Mouse (Mus musculus) heart, embryonic 11.5 days (tissue): ENCODE data around the gene Ifitm10. TPM values are rescaled to one million over a fixed set of nuclear protein-coding genes. Genes with fewer than 3 reads are reported as not detected.

Experiments
- ATAC-seq: fragments of 200-750 bp; cut with Nextera tagmentation; replicated peaks from 2 replicates; pipeline ENCODE4 v1.8.0; 2017; ENCODE audit warnings: moderate library complexity; ENCODE audit not compliant: insufficient number of reproducible peaks, low FRiP score, low TSS enrichment
- H3K27ac ChIP-seq: fragments of 300-500 bp; sonication (generic); 2 replicates; pipeline ENCODE4 v1.5.1; 2014; ENCODE audit warnings: mild to moderate bottlenecking, low read depth, low read length
- H3K27me3 ChIP-seq: fragments of 300-500 bp; sonication (generic); 2 replicates; pipeline ENCODE4 v1.6.1; 2014; ENCODE audit warnings: mild to moderate bottlenecking, low read length, mixed read lengths; ENCODE audit not compliant: control insufficient read depth, insufficient read depth
- H3K36me3 ChIP-seq: fragments of 300-500 bp; sonication (generic); 2 replicates; pipeline ENCODE4 v1.6.1; 2014; ENCODE audit warnings: mild to moderate bottlenecking, low read length, moderate library complexity, mixed read lengths; ENCODE audit not compliant: control insufficient read depth, insufficient read depth
- H3K4me1 ChIP-seq: fragments of 300-500 bp; sonication (generic); 2 replicates; pipeline ENCODE4 v1.6.1; 2014; ENCODE audit warnings: low read length; ENCODE audit not compliant: control insufficient read depth, insufficient read depth
- H3K4me2 ChIP-seq: fragments of 300-500 bp; sonication (generic); 2 replicates; pipeline ENCODE4 v1.6.1; 2014; ENCODE audit warnings: mild to moderate bottlenecking, moderate library complexity
- H3K4me3 ChIP-seq: fragments of 300-500 bp; sonication (generic); 2 replicates; pipeline ENCODE4 v1.5.1; 2014; ENCODE audit warnings: low read depth, low read length
- H3K9ac ChIP-seq: fragments of 300-500 bp; sonication (generic); 2 replicates; pipeline ENCODE4 v1.6.1; 2014; ENCODE audit warnings: mild to moderate bottlenecking, low read depth, low read length, moderate library complexity
- H3K9me3 ChIP-seq: fragments of 300-500 bp; sonication (generic); replicated peaks from 2 replicates; pipeline ENCODE4 v1.6.1; 2016; ENCODE audit warnings: low read length; ENCODE audit not compliant: control insufficient read depth
- WGBS: fragments of 180-500 bp; shearing (Covaris S2); extraction: QIAGEN DNeasy Blood & Tissue Kit; methylation state at CpG from one replicate; pipeline ENCODE4 v1.1.7; 2014; ENCODE audit not compliant: insufficient replicate concordance; 5-methylcytosine and 5-hydroxymethylcytosine counted together
- polyA plus RNA-seq: library from polyadenylated mRNA; unstranded; fragments of >200 nt; fragmentation: Nextera tagmentation; extraction: Ambion mirVana; gene quantifications from 2 replicates; pipeline ENCODE4 v1.2.1, GENCODE M21; 2014

Gene Ifitm10
- polyA plus RNA-seq, 1 experiment from 2014 or later = 7.6 TPM

- Histone ChIP-seq H3K9me3 (no peaks in the 10 kb centered on the region), H3K27ac (no peak overlapping the region), H3K4me2 (no peak overlapping the region), H3K4me1 (peaks cover 28% of the 10 kb centered on the region), H3K4me3 (no peak overlapping the region), H3K9ac (no peak overlapping the region), H3K27me3 (peaks cover 5% of the 10 kb centered on the region; the same call in 1 of the 2 replicates), H3K36me3 (peaks cover 47% of the 10 kb centered on the region)
- no peak for ATAC-seq
- 80% methylated on average over 4 of the region's 4 CpGs for WGBS
These were observed 2.5 kb upstream of the Ifitm10 start for GRCm38 (mm10) chr7:142376096-142376495.

- H3K9me3 ChIP-seq = no peaks in the 10 kb centered on the region
- ATAC-seq = no peak
- peaks cover 30% of the 10 kb centered on the region for H3K4me1 ChIP-seq
- WGBS = 78% methylated on average over 6 of the region's 6 CpGs
- 0 out of 2 replicates have a peak overlapping the region, but pooled peaks have one; percentile 3 for H3K9ac ChIP-seq
- H3K4me3 ChIP-seq = no peak overlapping the region
- no peak overlapping the region for H3K27ac ChIP-seq
- no peak overlapping the region for H3K4me2 ChIP-seq
- H3K27me3 ChIP-seq = peaks cover 5% of the 10 kb centered on the region; the same call in 1 of the 2 replicates
- peaks cover 40% of the 10 kb centered on the region for H3K36me3 ChIP-seq
These were observed 1.7 kb upstream of the Ifitm10 start for GRCm38 (mm10) chr7:142375261-142375724.

GRCm38 (mm10) chr7:142374413-142375015 lies 961 bp upstream of the Ifitm10 start:
- H3K27ac ChIP-seq = no peak overlapping the region
- no peak overlapping the region for H3K9ac ChIP-seq
- WGBS = 78% methylated on average over 5 of the region's 5 CpGs
- H3K4me3 ChIP-seq = no peak overlapping the region
- H3K4me1 ChIP-seq = peaks cover 30% of the 10 kb centered on the region
- H3K9me3 ChIP-seq = no peaks in the 10 kb centered on the region
- peaks cover 32% of the 10 kb centered on the region for H3K36me3 ChIP-seq
- H3K27me3 ChIP-seq = peaks cover 5% of the 10 kb centered on the region; the same call in 1 of the 2 replicates
- no peak for ATAC-seq
- H3K4me2 ChIP-seq = no peak overlapping the region

DNA sequence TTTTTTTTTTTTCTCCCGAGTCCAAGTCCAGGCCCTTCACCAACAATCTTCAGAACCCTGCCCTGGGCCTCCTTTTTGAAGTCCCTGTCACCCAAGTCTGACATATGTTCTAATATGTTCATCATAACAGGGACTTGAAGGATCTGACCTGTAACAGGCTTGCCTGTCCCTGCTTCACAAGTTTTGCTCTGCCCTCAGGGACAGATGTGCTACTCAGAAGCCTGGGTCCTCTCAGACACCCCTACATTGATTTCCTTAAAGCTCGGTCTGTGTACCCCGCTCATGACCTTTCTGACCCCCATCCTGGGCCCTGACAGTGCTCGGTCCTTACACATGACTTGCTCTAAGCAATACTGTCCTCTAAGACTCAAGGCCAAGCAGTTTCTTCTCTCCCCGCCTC lies 514 bp downstream of the Ifitm10 start:
- Histone ChIP-seq H3K36me3 (peaks cover 18% of the 10 kb centered on the region), H3K9ac (no peak overlapping the region), H3K27me3 (peaks cover 5% of the 10 kb centered on the region; the same call in 1 of the 2 replicates), H3K4me1 (peaks cover 24% of the 10 kb centered on the region), H3K27ac (no peak overlapping the region), H3K4me2 (peak overlapping the region; percentile 95; the same call in 1 of the 2 replicates), H3K9me3 (no peaks in the 10 kb centered on the region), H3K4me3 (no peak overlapping the region)
- ATAC-seq = no peak
- WGBS = 79% methylated on average over 5 of the region's 5 CpGs

GRCm38 (mm10) chr7:142371768-142372661 lies 1.5 kb downstream of the Ifitm10 start:
- Histone ChIP-seq H3K9me3 (no peaks in the 10 kb centered on the region), H3K4me3 (peak overlapping the region; percentile 52), H3K36me3 (peaks cover 13% of the 10 kb centered on the region), H3K4me2 (peak overlapping the region; percentile 95), H3K27ac (no peak overlapping the region), H3K27me3 (peaks cover 5% of the 10 kb centered on the region; the same call in 1 of the 2 replicates), H3K9ac (peak overlapping the region; percentile 60), H3K4me1 (peaks cover 24% of the 10 kb centered on the region)
- peak; percentile 35; the same call in 1 of the 2 replicates for ATAC-seq
- 2% methylated on average over 64 of the region's 64 CpGs for WGBS

GRCm38 (mm10) chr7:142371398-142371767 lies 2.2 kb downstream of the Ifitm10 start:
- WGBS = 16% methylated on average over 11 of the region's 11 CpGs
- no peak for ATAC-seq
- Histone ChIP-seq H3K4me3 (peak overlapping the region; percentile 52), H3K36me3 (peaks cover 7% of the 10 kb centered on the region), H3K4me1 (peaks cover 24% of the 10 kb centered on the region), H3K27ac (no peak overlapping the region), H3K4me2 (peak overlapping the region; percentile 95), H3K9me3 (no peaks in the 10 kb centered on the region), H3K27me3 (peaks cover 5% of the 10 kb centered on the region; the same call in 1 of the 2 replicates), H3K9ac (peak overlapping the region; percentile 60; the same call in 1 of the 2 replicates)

- H3K9me3 ChIP-seq = no peaks in the 10 kb centered on the region
- peak overlapping the region; percentile 52; the same call in 1 of the 2 replicates for H3K4me3 ChIP-seq
- H3K27me3 ChIP-seq = peaks cover 5% of the 10 kb centered on the region; the same call in 1 of the 2 replicates
- no peak overlapping the region for H3K27ac ChIP-seq
- no peak for ATAC-seq
- H3K9ac ChIP-seq = no peak overlapping the region
- peaks cover 2% of the 10 kb centered on the region for H3K36me3 ChIP-seq
- peaks cover 24% of the 10 kb centered on the region for H3K4me1 ChIP-seq
- peak overlapping the region; percentile 95 for H3K4me2 ChIP-seq
- WGBS = 72% methylated on average over 18 of the region's 18 CpGs
These were observed 2.6 kb downstream of the Ifitm10 start for GRCm38 (mm10) chr7:142370937-142371336.

GRCm38 (mm10) chr7:142369820-142370219 lies 3.7 kb downstream of the Ifitm10 start:
- Histone ChIP-seq H3K4me2 (peak overlapping the region; percentile 95; the same call in 1 of the 2 replicates), H3K36me3 (no peaks in the 10 kb centered on the region), H3K27ac (no peak overlapping the region), H3K4me1 (peaks cover 21% of the 10 kb centered on the region), H3K9me3 (no peaks in the 10 kb centered on the region), H3K4me3 (no peak overlapping the region), H3K9ac (no peak overlapping the region), H3K27me3 (peaks cover 5% of the 10 kb centered on the region; the same call in 1 of the 2 replicates)
- ATAC-seq = no peak
- 50% methylated on average over 6 of the region's 6 CpGs for WGBS
